Comparison of ENCODE assay signal across 8 mouse cellular contexts in genomic region chr9:113706108-113706507, GRCm38 (mm10). TPM values are rescaled to one million over a fixed set of nuclear protein-coding genes. Genes with fewer than 3 reads are reported as not detected.
DNase-seq lines count a peak whose midpoint lies in the region; ATAC-seq and TF ChIP-seq lines count a peak whose summit lies in the region.

No protein-coding gene starts in this region.

- no peak overlapping the region for H3K9ac ChIP-seq in intestine, embryonic 15.5 days
- peak overlapping the region; percentile 91; the same call in 1 of the 2 replicates for H3K9ac ChIP-seq in neural tube, embryonic 13.5 days

- ATAC-seq in common myeloid progenitor, adult 5-6 weeks (replicated peaks; ENCODE audit: low read depth, poor library complexity, severe bottlenecking) = peak; percentile 53
- ATAC-seq in intestine, embryonic 15.5 days = no peak
- ATAC-seq in neural tube, embryonic 13.5 days (ENCODE audit: low read depth) = no peak

- H3K27ac ChIP-seq in intestine, embryonic 15.5 days = no peak overlapping the region
- H3K27ac ChIP-seq in neural tube, embryonic 13.5 days (replicated peaks) = no peak overlapping the region

- H3K4me2 ChIP-seq in intestine, embryonic 15.5 days (replicated peaks) = peak overlapping the region; percentile 74
- H3K4me2 ChIP-seq in neural tube, embryonic 13.5 days = peak overlapping the region; percentile 83

- H3K27me3 ChIP-seq in intestine, embryonic 15.5 days (replicated peaks) = no peaks in the 10 kb centered on the region
- H3K27me3 ChIP-seq in neural tube, embryonic 13.5 days = no peaks in the 10 kb centered on the region

- H3K9me3 ChIP-seq in intestine, embryonic 15.5 days = no peaks in the 10 kb centered on the region
- no peaks in the 10 kb centered on the region for H3K9me3 ChIP-seq in neural tube, embryonic 13.5 days

- no peak for TF ChIP-seq POLR2A in lung, adult 2 months (IDR thresholded peaks at IDR 0.05; ENCODE audit: borderline replicate concordance, extremely low read depth, low read depth, low read length)

- no peaks in the 10 kb centered on the region for H3K36me3 ChIP-seq in intestine, embryonic 15.5 days
- H3K36me3 ChIP-seq in neural tube, embryonic 13.5 days = no peaks in the 10 kb centered on the region

- no peak for TF ChIP-seq CTCF in lung, adult 2 months (IDR thresholded peaks at IDR 0.05; ENCODE audit: insufficient read depth, low read length)

- WGBS in lung, adult 2 months = 25% methylated on average over 2 of the region's 2 CpGs
- WGBS in intestine, embryonic 15.5 days = 75% methylated on average over 2 of the region's 2 CpGs
- WGBS in neural tube, embryonic 13.5 days = 86% methylated on average over 2 of the region's 2 CpGs

- H3K4me3 ChIP-seq in lung, adult 2 months (replicated peaks; ENCODE audit: extremely low read depth, low read depth, low read length) = peak overlapping the region; percentile 49
- peak overlapping the region; percentile 88 for H3K4me3 ChIP-seq in intestine, embryonic 15.5 days (replicated peaks)
- peak overlapping the region; percentile 91 for H3K4me3 ChIP-seq in neural tube, embryonic 13.5 days

- peaks cover 27% of the 10 kb centered on the region for H3K4me1 ChIP-seq in lung, adult 2 months (ENCODE audit: control insufficient read depth, insufficient read depth, low read length)
- H3K4me1 ChIP-seq in intestine, embryonic 15.5 days (replicated peaks) = peaks cover 21% of the 10 kb centered on the region; the same call in 1 of the 2 replicates
- peaks cover 35% of the 10 kb centered on the region for H3K4me1 ChIP-seq in neural tube, embryonic 13.5 days (replicated peaks)

- no peak for DNase-seq in lung, adult 2 months
- DNase-seq in lung, postnatal 4 days = no peak
- no peak for DNase-seq in right cerebral cortex, postnatal 36 days (ENCODE audit: low spot score in 2 of 2)
- DNase-seq in thymus, postnatal 4 days = no peak
- DNase-seq in cerebellum, adult 9-10 months = no peak

RNA-seq across cellular contexts. Expression of gene Pdcd6ip, which starts 2.0 kb away (rescaled TPM):
- polyA plus RNA-seq in lung, adult 2 months (2012; rRNA removed) = 90.6 and 120 TPM in 2 replicates
- 86.0 and 89.7 TPM in 2 replicates for total RNA-seq in common myeloid progenitor, adult 5-6 weeks (2017)
- polyA plus RNA-seq in intestine, embryonic 15.5 days (2015; fragmentation: Nextera tagmentation; extraction: Ambion mirVana) = 99.6 and 104 TPM in 2 replicates
- polyA plus RNA-seq in neural tube, embryonic 13.5 days (2015; fragmentation: Nextera tagmentation; extraction: Ambion mirVana) = 40.8 and 49.3 TPM in 2 replicates

RNA-seq across cellular contexts. Expression of gene Clasp2, which starts 35.2 kb away (rescaled TPM):
- polyA plus RNA-seq in lung, adult 2 months (2012; rRNA removed) = 10.9 and 14.8 TPM in 2 replicates
- 42.2 and 50.5 TPM in 2 replicates for total RNA-seq in common myeloid progenitor, adult 5-6 weeks (2017)
- polyA plus RNA-seq in intestine, embryonic 15.5 days (2015; fragmentation: Nextera tagmentation; extraction: Ambion mirVana) = 21.4 and 22.5 TPM in 2 replicates
- 111 and 116 TPM in 2 replicates for polyA plus RNA-seq in neural tube, embryonic 13.5 days (2015; fragmentation: Nextera tagmentation; extraction: Ambion mirVana)
